Mouse (Mus musculus) CD4-positive, CD25-positive, alpha-beta regulatory T cell, adult 4 months (primary cell): ENCODE data around the gene Tnik. TPM values are rescaled to one million over a fixed set of nuclear protein-coding genes. Genes with fewer than 3 reads are reported as not detected.
A peak's percentile ranks its signal among the peaks of the same experiment; 100 is the strongest.

Experiments
- ATAC-seq: one replicate; pipeline ENCODE4 v1.8.0; 2017
- polyA plus RNA-seq, 2 experiments: library from polyadenylated mRNA; unstranded; fragments of 100-300 nt; shearing (Covaris generic); gene quantifications; one replicate each; pipeline ENCODE4 v1.2.1; 2017

Tnik gene
- 10 to 100 TPM; 63.1 to 70.1 TPM for polyA plus RNA-seq

DNA sequence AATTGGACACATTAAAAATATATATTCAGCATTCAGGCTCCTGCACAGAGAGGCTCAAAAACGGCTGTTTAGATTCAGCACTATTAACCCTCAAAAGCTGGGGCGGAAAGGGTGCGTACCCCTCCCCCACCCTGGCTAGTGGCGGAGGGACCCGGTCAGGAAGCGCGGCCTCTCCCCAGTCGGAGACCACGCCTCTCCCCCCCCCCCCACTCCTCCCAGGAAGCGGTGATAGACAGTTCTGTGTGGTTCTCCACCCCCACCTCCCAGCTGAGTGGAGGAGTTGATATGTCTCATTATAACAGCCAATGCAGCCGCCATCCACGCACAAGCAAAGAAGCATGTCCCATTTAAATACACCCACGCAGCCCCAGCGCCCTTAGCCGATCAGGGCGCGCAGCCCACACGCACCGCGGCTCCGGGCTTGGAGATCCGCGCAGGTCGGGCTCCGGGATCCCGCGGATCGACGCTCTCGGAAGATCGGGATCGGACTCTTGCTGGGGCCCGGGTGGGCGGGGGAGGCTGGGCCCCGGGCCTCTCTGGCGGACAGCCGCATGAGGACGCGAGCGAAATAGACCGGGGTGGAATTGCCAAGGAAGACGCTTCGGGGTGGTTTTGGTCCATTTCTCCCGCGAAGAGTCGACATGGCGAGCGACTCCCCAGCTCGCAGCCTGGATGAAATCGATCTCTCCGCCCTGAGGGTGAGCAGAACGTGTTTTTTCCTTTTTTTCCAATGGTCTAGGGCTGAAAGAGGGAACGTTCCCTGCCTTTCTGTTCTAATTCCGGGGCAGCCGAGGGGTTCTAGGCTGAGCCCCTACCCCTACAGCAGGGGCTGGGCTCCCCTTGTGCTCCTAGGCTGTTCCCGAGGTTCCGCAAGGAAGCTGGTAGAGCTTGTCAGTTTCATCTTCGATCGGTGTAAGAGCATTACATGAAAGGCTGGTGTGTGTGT, at the start of gene Tnik:
Tnik (plus strand) TSS at position 213 of the 946 bp plus-strand sequence.
- peak; percentile 88 for ATAC-seq

DNA sequence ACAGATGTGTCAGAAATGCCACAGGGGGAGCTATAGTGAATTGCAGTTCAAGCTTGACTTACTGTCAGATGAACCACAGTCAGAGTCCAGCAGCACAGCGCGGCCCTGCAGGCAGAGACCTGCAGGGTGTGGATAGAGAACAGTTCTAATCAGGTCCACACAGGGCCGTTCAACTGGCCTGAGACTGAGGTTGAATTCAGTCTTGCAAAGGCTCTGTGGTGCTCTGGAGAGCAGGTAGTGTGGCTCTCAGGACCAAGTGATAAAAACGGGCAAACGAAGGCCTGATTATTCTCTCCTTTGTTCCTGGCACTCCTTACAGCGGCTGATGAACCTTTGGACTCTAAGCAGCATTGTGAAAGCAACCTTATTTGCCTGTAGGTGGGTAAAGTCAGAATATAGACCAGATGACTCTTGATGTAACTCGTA, 48.1 kb upstream of the Tnik start:
- ATAC-seq: no peak

DNA sequence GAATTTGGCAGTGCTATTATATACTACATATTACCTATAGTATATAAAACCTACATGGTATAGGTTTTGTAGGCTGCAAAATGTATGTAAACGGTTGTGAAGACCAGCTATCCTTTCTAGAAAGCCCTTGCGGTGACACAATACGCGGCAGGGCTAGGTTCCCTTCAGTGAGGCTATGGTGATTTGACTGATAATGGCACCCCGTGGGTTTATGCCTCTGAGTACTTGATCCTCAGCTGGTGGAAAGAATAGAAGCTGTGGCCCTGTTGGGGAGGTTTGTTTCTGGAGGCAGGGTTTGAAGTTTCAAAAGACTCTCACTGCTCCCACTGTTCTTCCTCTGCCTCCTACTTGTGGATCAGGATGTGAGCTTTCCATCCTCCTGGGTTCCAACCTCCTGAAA, 46.0 kb upstream of the Tnik start:
- ATAC-seq: no peak

DNA sequence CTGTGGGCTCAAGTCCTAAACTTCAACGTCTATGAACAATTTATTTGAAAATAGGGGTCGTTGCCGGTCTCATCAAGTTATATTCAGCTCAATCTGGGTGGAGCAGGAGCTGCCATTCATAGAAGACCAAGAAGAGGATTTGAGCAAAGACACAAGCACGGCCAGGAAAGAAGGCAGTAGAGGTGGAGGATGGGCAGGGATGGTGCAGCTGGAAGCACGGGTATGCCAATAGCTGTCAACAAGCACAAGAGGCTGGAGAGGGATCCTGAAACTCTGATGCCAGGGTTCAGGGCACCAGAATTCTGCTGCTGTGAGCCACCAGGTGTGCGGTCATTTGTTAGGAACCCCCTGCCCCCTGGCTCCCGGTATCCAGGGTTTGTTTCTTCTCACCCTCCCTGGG, 43.5 kb upstream of the Tnik start:
- ATAC-seq: no peak

DNA sequence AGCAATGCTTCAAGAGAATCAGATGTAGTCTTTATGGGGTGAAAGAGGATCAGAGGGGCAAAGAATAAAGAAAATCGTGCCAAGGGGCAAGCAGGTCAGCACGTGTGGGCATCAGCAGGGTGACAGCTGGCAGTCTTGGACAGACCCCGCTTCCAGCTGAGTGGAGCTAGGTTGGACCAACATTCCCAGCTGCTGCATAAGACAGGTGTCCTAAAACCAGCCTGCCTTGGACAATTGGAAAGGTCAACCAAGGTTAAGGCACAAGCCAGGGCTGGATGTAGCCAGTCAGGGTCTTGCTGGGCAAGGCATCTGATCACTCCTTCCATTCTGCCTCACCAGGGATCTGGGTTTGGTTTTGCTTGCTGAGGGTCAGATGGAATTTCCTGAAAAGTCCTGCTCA, 43.0 kb upstream of the Tnik start:
- ATAC-seq: no peak

DNA sequence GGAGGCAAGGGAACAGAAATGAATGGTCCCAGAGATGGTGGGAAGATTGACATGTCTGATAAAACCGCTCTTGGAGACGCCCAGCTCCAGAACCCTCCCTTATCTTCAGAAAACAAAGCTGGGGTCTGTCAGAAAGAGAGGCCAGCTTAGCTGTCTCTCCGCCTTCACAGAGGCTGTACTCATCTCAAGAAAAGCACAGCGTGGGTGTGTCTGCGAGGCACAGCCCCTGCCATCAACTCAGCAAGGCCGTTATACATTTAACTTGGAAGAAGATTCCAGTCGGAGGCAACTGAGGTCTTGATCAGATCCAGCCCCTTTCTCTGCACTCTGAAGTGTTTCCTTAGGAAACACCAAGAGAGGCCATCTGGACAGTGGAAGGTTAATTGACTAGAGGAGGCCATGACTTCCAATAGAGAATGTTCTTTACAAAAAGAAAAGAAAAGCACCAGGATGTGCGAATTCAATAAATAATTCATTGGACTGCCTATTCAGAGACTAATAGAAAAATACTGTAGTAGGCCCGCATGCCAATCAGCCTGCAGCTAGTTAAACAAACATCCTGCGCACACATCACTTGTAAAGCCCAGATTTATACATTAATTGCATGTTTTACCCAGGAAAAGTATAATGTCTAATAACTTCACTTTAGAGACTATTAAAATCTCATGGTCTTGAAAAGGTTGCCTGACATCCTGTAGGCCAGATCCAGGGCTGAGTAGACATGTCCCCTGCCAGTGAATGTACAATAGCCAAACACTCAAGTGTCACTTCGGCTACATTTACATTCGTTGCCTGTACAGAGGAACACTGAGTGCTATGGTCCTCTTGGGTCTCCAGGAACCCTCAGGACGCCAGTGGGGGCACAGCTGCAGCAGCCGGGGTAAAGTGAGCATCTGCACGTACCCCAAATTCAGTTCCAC, 38.3 kb upstream of the Tnik start:
- ATAC-seq: no peak

DNA sequence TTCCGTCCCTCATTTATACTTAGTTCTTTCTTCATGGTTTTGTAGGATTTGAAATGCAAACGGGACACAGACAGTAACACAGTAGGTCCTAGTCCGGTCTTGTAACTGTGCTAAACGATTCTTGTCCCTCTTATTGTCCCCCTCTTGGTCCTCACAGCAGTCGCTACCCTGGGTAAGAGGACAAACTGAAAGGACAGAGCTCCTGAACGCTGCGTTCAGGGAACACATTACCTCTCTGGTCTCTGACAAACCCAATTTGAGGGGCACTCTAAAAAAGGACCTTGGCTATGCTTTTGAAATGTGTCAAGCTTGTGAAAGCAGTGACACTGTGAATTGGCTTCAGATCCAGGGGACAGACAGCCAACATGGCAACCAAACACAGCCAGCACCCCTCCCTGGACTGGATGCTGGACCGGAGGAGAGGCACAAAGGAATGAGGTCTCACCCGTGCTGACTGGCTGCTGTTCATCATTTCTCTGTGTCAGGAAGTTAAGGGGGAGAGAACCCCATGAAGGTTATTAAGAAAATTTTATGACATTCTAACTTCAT, 37.6 kb upstream of the Tnik start:
- no peak for ATAC-seq

DNA sequence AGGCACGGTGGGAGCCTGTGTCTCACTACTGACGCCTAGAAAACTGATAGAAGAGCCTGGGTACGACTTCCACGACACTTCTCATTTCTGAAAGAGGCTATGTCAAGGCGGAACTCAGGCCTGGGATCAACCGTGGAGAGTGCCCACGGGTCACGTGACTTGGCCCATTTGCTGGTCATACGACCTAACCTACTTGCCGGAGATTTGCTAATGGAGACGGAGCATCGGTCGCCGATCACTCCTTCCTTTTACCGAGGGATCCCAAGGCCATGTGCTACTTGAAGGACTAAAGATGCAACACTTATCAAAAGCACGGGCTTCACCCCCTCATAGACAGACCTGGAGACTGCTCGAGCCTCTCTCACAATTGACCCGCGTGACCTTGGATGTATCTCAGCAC, 36.8 kb upstream of the Tnik start:
- ATAC-seq: no peak

DNA sequence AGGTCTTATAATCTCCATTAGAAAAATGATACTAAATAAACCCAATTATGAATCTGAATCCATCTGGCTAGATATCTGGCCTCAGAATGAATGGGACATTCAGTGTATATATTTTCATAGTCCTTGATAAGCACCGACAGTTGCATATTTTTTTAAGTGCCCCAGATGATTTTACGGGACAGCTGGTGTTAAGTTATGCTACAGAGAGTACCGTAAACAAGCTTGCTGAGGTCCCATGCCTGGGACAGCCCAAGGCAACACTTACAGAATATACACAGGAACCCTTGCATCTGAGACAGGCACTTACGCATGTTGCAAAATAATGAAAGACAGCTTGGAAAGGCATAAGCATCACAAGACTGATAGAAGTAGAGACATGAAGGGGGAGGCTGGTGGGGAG, 34.1 kb upstream of the Tnik start:
- ATAC-seq: no peak

DNA sequence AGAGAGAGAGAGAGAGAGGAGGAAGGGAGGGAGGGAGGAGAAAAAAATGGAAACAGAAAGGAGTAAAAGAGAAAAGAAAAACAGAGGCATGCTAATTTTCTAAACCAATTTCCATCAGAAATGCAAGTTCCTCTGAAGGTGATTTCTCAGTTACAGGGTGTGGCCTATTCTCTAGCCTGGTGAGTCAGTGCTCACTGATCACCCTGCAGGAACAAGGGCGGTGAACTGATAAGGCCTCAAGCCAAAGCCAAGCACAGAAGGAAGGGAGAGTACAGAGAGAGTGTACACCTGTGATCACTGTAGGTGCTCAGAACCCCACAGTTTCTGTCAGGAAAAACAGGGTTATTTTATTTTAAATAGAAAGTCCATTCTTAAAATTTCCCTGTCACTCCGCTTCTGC, 33.5 kb upstream of the Tnik start:
- peak; percentile 56 for ATAC-seq

DNA sequence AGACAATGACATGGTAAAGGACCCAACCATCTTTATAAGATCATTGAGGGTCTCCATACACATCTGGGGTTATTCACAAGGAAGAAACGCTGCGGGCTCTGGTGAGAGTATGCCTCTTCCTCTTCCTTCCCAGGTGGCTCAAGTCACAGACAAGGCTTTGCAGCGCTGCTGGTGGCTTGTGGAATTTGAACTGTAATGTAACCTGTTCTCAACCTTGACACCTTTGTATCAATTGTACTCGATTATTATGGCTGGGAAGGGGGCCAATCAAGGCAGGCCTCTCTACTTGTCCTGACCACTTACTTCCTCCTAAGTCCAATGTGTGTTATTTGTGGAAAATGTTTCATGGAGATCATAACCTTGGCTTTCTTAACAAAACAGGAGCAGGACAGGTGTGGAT, 30.1 kb upstream of the Tnik start:
- ATAC-seq: no peak

DNA sequence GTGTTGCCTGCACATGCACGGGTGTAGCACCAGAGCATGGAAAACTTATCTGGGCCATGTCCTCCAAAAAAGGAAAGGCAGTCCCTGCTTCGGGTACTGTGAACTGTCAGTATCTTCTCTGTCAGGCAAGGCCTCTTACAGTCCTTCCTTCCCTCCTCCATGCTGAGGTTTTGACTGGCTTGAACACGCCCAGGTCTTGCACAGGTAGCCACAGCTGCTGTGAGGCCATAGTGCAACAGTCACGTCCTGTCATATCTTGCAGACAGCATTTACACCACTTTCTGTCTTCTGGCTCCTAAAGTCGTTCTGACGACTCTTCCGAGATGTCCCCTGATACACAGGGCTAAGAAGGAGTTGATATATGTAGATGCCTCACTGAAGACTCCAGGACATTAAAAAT, 28.8 kb upstream of the Tnik start:
- ATAC-seq: no peak

DNA sequence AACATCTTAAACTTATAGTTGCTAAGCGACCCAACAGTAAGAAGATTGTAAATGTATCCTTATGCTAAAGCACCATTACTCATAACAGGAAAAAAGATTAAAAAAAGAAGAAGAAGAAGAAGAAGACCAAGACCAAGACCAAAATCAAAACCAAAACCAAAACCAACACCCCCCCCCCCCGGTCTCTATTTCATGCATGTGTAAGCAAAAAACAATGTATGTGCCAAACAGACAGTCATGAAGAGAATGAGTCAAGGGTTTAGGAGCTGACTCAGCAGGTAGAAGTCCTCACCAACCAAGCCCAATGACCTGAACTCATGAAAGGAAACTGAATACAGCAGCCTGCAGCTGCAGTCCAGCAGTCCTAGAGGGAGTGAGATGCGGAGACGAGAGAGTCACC, 26.3 kb upstream of the Tnik start:
- peak; percentile 74 for ATAC-seq

DNA sequence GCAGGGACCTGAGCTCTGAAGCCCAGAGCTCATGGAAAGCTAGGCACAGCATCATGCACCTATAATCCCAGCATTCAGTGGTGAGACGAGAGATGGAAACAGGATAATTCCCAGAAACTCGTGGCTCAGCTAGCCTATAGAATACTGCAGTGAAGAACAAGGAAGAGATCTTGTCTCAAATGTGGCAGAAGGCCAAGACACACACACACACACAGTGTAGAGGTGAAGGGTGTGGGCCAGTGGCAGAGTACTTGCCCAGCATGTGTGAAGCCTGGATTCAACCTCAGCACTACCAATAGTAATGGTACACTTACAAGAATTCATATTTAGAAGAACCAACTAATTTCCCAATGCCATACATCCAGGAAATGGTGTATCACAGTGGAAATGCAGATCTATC, 24.9 kb upstream of the Tnik start:
- ATAC-seq: no peak

DNA sequence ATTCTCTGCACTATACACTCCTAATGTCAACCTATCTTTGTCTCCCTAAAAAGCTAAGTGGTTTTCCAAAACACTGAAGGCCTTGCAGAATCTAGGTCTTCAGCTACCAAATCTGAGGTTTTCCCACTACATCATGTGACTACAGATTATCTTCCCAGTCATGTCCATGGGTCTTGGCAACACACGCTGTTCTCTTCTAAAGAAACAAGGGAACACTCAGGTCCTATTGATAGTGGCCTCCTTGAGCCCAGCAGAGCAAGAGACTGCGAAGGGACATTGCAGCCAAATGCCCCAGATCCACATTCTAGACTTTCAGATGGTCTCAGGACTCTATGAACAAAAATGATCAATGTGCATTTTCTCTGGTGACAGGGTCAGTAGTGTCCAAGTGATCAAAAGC, 20.5 kb upstream of the Tnik start:
- ATAC-seq: no peak

DNA sequence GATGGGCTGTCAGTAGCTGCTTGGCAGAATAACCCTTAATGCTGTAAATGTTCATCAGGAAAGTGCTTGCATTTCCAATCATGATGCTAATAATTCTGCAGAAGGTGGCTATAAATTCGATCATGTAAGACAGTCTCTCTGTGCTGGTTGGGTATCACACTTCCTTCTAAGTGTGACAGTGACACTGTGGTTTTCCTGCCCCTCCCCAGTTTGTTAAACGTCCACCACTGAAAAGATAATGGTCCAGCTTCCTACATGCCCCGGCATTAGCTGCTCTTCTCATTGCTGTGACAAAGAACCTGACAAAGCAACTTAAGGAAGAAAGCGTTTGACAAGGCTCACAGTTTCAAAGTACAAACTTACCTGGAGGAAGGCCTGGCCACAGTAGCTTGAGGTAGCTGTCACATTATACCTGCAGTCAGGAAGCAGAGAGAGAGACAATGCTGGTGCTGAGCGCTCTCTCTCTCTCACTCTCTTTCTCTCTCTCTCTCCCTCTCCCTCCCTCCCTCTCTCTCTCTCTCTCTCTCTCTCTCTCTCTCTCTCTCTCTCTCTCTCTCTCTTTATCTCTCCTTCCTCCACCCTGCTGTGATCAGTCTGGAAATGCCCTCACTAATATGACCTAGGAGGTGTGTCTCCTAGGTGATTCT, 18.6 kb upstream of the Tnik start:
- ATAC-seq: no peak

DNA sequence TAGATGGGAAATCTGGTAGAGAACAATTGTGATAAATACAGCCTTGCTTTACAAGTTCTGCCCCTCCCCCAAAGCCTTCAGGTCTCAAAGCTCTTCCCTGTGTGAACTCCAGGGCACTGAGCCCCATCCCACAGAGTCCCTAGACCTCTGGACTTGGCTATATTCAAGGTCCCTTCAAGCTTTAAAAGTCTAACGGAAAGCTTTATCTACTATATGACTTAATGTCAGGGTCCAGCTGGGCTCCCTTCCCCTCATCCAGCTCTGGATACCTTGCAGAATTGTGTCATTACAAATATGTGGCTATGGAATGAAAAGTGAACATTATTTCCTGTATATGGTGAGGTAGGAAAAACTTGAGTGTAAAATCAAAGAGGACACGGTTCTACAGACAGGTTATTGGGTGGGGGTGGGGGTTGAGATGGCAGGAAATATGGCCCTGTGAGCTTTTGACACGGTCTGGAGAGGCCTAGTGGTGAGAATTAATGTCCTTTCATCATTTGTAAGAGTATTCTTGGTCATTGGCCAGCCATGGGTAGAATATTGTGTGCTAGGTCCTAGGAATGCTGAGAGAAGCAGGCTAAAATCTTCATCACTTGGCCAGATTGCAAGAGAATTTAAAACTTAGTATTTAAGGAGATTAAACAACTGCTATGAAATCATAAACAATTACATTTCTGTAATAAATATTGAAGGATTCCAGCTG, 14.6 kb upstream of the Tnik start:
- no peak for ATAC-seq

DNA sequence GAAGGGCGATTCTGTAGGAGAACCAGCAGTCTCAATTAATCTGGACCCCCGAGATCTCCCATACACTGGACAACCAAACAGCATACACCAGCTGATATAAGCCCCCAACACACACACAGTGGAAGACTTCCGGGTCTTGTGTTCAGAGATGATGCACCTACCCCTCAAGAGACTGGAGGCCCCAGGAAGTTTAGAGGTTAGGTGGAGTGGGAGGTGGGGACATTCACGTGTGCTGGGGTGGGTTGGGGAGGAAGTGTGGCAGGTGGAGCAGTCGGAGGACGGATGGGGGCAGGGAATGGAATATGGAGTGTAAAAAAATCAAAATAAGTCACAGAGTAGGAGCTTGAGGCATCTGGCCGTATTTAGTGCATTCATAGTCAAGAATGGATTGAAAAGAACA, 7.3 kb upstream of the Tnik start:
- peak; percentile 81 for ATAC-seq

DNA sequence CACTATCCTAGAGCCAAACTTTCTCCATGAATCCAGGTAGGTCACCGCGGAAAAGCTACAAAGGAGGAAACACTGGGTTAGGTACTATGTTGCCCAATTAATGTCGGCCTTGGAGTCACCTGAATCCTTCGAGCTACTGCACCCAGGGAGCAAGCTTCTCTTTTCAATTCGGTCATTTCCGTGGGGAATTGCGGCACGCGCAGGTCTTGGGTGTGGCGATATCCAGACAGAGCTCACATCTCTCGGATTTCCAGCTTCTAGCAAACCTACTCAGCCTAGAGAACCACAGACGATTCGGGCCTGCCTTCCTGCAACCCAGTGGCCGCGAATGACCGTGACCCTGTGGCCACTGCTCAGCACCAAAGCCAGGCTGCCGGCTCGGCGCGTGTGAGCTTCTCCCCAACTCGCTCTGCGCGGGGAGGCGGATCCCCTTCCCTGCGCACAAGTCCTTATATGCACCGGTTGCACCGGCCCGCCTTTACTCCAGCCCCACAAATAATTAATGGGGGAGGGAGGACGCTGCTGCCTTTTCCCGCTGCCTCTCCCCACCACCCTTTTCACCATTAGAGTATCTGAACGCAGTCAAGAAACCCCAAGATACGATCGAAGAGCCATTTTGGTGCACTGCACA, 528 bp upstream of the Tnik start:
- ATAC-seq: peak; percentile 37

DNA sequence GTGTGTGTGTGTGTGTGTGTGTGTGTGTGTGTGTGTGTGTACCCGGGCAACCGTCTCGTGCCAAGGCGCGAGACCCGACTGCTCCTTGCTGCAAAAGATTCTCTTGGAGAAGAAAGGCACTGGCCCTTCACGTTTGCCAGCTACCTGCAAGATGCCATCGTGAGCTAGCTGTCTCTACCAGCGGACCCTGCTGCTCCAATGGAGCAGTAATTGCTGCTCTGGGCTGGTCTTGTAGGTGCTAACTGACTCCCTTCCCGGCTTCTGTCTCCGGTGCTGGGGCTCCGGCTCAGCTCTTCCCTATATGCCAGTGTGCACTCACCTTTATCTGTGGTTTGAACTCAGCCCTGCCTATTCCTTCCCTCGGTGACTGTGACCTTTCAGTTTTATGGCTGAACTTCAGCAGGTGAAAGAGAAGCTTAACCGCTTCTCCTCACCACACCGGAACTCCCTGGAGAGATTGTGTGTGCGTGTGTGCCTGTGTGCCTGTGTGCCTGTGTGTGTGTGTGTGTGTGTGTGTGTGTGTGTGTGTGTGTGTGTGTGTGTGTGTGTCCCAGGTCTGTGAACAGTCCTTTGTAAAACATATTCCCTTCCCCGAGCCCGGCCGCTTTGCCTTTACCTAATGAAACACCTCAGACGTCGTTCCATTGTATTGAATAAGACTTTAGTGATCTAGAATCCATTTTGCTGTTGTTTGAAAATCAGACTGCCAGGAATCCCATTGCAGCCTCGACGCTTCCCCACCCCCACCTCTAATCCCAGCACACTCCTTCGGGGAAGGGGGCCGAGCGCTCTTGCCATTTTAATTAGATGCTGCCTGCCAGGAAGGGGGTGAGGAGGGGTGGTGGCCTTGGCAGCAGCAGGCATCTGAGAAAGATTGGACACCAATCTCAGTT, 1.2 kb downstream of the Tnik start:
- peak; percentile 53 for ATAC-seq

DNA sequence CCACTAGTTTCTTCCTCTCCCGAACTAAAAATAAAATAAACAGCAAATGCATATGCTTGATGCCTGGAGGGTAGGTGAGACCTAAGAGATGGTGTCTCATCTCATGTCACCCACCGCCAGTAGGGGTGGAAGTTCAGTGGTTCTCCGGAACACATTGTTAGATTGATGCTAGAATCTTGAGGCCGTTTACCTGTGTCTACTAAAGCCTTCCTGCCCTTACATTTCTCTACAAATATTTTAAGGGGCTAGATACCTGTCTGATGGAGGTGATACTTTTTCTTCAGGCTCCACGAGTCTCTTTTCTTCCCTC, 1.8 kb downstream of the Tnik start:
- no peak for ATAC-seq
